Mouse (Mus musculus) c-Kit-positive CD71-positive TER-119-positive erythroid progenitor cells, embryonic 14.5 days (primary cell): Measurements from ENCODE around the gene Kri1.
"Not testable (repeated sequence)": the region's sequence is repeated elsewhere in the genome, so short reads cannot be mapped to it uniquely, and the experiment has no call there.

Experiments used
- DNase-seq: peaks from one replicate; pipeline ENCODE4 v3.0.0-alpha.2; 2013; ENCODE audit warnings: low spot score

Kri1 gene

DNA sequence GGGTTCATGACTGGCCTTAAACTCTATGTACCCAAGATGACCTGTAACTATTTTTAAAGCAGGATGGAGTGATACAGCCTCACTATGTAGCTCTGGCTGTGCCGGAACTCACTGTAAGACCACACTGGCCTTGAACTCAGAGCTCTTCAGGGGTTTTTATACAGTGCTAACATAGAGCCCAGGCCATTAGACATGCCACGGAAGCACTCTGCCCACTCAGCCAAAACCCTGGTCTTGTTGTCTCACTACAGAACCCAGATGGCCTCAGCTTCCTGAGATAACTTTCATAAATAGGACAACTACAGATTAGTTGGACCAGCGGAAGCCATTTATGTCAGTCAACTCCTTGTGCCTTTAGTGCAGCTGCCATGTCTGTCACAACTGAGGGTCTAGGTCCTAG lies 13.4 kb downstream of the Kri1 start:
- no peak for DNase-seq

DNA sequence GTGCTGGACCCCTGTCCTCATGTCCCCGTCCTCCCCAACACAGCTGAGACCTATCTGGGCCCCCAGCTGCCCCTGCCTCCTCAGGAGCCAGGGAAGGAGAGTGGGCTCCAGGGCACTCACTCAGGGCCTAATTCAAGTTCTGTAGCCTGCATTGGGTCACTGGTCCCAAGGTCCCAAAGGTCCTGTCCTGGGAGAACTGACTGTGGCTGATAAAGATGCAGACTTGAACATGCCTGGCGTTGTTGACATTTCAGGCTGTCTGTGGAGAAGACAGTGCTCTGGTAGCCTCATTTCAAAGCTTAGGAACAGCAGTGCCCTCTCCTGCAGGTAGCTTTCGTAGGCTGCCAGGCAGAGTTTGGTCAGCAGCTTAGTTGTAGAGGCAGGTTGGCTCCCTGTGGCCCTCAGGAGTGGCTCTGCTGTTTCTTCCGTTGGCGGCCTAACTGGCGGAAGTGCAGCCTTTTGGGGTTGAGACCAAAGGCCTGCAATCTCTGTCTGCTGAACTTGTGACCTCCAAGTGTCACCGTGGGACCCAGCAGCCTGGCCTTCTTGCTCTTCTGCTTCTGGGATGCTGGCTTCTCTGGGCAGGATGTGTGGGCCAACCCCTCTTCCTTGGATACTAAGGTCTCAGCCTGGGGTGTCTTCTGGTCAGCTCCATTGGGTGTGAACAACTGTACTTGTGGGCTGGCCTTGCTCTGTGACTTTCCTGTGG lies 14.1 kb downstream of the Kri1 start:
- DNase-seq: no peak

DNA sequence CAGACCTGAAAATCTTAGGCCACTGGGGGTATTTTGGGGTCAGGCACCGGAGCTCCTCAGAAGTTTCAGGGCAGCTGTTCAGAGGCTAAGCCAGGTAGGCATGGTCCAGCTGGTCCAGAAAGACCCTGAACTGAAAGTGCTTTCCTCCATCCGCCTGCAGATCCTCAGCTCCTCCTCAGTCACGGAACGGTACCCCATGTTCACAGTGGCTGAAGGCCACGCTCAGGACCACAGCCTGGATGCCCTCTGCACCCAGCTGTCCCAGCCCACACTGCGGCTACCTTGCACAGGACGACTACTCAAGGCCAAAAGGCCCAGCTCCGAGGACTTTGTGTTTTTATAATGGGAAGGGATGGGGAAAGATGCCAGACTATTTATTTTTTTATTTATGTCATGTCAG lies 14.7 kb downstream of the Kri1 start:
- no peak for DNase-seq

DNA sequence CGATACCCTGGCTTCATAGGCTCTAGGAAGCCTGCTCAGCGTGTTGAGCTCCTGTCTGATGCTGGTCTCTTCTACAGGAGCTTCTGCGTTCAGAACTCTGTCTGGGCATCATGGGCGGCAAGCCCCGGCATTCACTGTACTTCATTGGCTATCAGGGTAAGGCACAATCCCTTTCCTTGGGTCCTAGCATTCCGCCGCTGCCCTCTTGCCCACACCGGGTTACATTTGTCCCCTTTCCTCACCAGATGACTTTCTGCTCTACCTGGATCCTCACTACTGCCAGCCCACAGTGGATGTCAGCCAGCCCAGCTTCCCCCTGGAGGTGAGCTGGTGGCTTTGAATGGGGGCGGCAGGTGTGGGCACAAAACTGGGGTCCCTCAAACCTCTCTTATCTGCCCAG lies 15.4 kb downstream of the Kri1 start:
- no peak for DNase-seq

DNA sequence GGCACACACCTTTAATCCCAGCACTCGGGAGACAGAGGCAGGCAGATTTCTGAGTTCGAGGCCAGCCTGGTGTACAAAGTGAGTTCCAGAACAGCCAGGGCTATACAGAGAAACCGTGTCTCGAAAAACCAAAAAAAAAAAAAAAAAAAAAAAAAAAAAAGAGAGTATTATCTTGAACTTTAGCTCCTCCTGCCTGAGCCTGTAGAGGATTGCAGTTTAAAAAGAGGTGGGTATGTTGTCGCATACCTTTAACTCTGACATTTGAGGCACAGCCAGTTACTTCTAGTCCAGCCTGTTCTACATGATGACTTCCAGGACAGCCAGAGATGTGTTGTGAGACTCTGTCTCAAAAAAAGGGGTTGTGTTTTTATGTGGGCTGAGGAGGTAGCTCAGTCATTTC lies 18.2 kb downstream of the Kri1 start:
- DNase-seq: not testable (repeated sequence)

DNA sequence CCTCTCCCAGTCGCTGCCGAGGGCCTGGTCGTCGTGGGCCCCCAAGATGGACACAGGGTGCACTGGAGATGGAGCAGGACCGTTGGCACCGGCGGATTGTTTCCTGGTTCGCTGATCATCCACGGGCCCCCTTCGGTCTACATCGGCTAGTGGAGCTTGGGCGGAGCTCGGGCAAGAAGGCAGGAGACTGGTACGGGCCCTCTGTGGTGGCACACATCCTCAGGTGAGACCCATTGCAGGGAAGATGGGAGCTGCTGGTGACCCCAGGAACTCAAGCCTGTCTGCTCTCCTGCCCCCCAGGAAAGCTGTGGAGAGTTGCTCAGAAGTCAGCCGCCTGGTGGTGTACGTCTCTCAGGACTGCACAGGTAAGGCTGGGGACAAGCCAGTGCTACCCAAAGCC lies 19.5 kb downstream of the Kri1 start:
- DNase-seq: no peak

DNA sequence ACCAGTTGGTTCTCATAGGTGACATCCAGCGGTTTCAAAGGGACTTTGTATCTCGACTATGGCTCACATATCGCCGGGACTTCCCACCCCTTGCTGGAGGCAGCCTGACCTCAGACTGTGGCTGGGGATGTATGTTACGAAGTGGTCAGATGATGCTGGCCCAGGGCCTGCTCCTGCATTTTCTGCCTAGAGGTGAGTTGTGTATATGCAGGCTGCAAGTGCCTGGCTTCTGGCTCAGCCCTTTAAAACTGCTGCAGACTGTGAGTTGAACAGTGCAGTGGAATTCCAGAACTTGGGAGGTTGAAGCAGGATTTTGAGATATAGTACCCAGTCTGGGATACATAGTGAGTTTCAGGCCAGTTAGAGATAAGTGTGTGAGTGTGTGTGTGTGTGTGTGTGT lies 20.9 kb downstream of the Kri1 start:
- DNase-seq: no peak

DNA sequence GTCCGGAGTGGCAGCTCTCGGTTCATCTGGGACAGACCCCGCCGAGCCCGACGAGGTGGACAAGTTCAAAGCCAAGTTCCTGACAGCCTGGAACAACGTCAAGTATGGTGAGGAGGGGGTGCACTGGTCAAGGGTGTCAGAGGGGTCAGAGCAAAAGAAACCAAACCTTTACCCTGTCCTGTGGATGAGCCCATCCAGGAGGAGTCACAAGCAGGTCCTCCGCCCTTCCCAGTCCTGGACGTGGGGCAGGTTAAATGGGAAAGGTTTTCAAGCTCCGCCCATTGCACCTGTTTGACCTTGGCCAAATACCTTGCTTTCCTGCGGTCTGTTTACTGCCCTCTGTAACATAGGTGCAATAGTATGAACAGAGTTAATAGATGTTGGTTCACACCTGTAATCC lies 22.2 kb downstream of the Kri1 start:
- DNase-seq: no peak

DNA sequence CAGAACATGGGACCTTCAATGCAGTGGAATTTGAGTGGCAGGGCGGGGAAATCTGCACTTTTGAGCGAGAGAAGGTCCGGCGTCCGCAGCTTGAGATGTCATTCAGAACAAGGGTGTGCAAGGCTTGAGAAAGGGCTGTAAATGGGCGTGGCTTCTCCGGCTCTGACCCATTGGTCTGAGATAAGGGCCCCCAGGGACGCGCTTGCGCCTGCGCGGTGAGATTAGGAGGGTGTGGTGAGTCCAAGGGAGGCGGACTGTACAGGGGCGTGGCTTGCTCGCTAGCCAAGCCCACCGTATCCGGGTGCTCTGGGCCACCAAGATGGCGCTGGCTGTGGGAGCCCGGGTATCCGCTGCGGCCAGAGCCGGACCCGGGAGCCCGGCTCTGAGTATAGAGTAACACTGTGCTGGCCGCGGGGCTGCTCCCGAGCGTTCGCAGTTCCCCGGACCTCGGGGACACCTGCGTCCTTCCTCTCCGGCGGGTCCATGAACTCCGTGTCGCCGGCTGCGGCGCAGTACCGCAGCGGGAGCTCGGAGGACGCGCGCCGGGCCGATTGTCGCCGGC lies 22.7 kb downstream of the Kri1 start, which contains the start of gene Atg4d:
Gene Atg4d, plus strand, starts transcription at position 294 of the 562 bp plus-strand sequence.
- DNase-seq: peak; percentile 99

DNA sequence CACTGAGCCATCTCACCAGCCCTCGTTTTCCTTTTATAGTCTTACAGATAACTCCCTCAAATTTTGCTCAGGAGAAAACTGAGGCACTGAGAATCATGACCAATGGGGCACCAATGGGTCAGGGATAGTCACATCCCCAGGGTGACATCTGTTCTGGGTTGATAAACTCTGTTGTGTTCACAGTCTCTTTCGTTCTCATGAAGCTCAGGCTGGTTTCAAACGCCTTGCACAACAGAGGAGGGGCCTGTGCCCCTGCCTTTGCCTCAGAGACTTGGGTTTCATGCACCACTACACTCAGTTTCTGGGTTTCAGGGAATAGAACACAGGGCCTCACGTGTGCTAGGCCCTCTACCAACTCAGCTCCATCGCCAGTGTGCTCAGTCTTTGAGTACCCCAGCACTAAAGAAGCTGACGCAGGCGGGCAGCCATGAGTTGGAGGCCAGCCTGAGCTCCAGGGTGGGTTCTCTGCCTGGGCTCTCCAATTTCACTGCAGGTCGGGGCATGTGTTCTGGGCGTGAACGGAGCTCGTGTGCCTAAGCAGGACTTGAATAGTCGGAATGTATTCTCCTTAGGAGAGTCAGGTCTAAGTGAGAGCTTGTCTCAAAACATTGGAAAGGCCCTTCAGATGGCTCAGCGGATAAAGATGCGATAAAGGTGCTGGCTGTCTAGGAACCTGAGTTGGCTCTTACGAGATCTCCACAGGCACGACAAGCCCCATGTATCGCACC lies 23.3 kb downstream of the Kri1 start:
- peak; percentile 92 for DNase-seq

DNA sequence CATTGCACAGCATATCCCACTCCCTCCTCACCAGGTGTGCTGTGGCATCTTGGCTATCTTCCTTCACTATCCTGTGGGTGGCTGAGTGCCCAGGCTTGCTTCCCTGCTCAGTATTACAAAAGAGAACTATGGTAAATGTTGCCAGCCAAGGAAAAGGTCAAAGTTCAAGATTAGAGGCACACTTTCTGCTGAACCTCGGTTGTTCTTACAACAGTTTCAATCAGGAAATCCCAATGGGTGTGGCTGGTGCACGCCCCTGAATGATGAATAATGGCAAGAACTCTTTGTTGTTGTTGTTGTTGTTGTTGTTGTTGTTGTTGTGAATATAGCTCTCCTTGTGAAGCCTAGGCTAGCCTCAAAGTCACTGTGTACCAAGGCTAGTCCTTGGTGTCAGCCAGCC lies 25.9 kb downstream of the Kri1 start:
- DNase-seq: no peak

DNA sequence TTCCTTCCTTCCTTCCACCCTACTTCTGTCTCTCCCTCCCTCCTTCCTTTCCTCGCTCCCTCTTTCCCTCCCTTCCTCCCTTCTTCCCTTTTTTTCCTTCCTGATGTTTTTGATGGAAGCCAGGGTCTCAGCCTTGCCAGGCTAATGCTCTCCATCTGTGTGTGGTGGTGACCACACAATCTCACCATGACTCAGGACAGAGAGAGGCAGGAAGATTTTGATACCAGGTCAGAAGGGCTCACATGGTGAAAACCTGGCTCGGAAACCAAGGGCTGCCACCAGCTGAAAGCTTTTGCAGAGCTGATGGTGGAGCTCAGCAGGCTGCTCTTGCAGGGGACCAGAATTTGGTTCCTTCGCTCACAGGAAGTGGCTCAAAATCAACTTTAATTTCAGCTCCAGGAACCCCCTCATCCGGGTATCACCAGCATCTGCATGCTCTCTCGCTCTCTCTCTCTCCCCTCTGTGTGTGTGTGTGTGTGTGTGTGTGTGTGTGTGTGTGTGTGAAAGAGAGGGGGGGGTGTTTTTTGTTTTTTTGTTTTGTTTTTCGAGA lies 27.2 kb downstream of the Kri1 start:
- DNase-seq: no peak

DNA sequence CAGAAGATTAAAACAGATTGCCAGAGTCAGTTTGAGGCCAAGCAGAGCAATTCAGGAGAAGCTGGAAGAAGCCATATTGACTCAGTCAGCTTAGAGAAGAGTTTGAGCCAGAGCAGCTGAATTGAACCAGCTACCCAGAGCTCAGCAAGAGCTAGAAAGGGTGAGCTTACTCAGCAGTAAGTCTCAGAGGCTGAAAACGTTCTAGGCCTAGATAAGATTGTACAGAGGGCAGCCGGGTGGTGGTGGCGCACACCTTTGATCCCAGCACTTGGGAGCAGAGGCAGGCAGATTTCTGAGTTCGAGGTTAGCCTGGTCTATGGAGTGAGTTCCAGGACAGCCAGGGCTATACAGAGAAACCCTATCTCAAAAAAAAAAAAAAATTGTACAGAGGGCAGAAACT lies 31.4 kb downstream of the Kri1 start:
- DNase-seq: not testable (repeated sequence)

DNA sequence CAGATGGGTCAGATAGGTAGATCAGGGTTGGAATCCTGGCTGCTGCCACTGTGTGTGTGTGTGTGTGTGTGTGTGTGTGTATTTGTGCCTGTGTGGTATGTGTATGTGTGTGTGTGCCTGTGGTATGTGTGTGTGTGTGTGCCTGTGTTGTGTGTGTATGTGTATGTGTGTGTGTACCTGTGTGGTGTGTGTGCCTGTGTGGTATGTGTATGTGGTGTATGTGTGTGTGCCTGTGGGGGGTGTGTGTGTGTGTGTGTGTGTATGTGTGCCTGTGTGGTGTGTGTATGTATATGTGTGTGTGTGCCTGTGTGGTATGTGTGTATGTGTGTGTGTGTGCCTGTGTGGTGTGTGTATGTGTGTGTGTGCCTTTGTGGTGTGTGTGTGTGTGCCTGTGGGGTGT lies 33.1 kb downstream of the Kri1 start:
- no peak for DNase-seq

DNA sequence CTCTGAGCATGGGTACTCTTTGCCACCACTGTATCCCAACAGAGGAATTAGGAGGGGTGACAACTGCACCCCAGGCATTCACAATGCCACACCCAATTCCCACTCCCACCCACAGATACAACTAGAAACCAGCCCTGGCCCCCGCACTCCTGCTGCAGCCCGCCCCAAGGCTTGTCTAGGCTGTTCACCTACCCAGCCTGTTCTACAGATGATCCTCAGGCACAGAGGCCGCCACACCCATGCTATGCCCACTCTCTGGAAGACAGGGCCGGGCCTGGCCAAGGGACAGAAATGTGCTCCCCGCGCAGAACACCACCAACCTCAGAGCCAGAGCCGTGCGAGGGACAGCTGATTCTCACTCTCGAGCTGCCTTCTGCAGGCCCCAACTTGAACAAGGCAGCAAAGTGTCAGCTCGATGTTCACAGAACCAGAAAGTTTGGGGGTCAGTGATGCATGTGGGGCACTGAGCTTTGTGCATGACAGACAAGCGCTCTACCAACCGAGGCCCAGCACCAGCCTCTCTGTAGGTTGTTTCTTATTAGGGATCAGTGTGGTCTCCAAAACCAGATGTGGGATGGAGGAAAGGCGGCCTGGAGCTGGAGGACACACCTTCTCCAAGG lies 36.5 kb downstream of the Kri1 start:
- DNase-seq: no peak

DNA sequence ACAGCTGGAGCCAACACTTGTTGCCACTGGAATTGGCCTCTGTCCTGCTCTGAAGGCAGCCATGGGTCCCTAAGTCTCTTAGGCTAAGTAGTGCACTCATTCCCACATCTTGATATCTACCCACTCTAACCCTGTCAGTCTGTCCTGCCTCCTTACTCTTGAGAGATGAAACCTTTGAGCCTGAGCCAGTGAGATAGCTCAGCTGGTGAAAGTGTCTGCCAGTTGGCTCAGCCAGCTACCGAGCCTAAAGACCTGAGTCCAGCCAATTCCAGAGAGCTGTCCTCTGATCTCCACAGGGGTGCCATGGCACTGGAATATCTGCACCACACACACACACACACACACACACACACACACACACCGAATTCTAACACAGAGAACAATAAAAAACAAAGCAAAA lies 37.3 kb downstream of the Kri1 start:
- no peak for DNase-seq

DNA sequence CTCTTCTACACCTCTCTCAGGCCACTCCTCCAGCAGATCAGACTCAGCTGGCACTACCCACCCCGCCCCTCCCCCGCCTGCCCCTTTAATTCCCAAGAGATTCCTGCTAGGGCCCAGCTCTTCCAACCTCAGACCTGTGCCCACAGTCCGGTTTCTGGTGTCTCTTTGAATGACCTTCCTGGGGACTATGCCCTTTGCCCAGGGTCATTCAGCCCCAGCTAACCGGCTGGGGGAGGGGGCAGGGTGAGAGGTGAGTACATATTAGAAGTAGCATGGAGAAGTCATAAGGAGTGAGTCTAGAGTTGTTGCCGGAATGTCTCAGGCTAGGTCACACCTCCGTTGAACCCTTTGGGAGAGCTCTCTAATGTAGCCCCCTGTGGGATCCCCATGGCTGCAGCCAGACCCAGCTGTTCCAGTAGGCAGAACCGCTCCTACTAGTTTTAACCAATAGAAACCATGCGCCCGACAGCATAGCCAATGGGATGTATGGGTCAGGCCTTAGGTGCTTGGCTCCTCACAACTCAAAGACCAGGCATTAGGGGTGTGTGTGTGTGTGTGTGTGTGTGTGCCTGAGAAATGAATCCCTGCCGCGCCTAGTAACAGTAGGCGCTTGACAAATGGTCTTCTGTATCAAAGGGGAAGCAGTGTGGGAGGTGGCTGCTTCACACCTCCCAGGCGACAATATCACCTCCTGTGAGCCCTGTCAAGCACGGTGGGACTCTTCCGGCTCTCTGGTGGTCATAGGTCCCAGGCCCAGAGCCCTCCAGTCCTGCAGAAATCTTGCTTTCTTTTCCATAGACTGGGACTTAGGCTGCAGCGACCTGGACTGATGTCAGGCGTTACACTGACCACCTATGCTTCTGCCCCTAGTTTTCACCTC lies 37.9 kb downstream of the Kri1 start:
- DNase-seq: no peak

DNA sequence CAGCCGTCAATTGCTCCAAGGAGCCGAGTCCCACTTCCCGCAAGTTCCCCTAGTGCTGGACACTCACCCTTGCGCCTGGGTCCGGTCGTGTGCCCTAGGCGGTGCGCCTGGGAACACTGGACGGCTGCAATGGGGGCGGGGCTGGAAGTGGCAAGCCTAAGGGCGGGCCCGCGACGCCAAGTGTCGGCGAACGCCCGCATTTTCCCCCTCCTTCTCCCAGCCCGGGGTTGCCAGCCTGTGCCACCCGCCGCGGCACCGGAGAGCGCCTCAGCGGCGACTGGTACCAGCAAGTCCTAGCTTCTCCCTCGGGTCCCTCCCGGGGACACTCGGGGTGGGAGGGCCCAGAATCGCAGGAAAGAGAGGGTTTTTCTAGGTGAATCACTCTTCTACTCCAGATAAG lies 39.4 kb downstream of the Kri1 start, which contains the start of gene S1pr5:
Gene S1pr5, minus strand, starts transcription at position 118 of the 400 bp plus-strand sequence.
- no peak for DNase-seq

DNA sequence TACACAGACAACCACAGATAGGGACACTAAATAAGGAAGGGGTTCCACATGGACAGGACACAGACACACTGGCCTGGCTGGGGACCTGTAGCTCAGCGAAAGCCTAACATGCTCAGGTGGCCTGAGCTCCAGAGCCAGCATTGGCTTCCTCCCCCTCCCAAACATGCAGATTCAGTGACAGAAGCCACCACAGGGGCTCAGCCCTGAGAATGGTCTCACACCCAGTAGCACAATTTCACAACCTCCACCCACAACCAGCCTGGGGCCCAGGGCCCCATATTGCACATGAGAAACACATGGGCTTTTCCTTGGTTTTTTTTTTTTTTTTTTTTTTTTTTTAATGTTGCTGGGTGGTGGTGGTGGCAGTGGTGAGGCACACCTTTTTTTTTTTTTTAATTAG lies 41.4 kb downstream of the Kri1 start:
- DNase-seq: no peak

DNA sequence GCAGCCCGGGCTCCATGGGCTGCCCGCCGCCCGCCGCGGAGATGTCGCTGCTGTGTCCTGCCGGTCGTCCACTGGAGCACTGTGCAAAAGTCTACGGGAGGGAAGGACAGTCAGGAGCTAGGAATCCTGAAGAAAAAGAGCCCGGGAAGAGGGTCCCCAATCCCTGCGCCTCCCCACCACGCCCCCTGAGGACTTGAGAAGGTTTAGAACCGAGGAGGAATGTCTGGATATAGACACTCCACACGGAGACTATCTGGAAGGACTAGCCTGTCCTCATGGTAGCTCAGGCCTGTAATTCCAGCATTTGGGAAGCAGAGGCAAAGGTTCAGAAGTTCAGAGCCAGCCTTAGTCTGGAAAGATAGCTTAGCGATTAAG lies 42.7 kb downstream of the Kri1 start:
- DNase-seq: no peak

DNA sequence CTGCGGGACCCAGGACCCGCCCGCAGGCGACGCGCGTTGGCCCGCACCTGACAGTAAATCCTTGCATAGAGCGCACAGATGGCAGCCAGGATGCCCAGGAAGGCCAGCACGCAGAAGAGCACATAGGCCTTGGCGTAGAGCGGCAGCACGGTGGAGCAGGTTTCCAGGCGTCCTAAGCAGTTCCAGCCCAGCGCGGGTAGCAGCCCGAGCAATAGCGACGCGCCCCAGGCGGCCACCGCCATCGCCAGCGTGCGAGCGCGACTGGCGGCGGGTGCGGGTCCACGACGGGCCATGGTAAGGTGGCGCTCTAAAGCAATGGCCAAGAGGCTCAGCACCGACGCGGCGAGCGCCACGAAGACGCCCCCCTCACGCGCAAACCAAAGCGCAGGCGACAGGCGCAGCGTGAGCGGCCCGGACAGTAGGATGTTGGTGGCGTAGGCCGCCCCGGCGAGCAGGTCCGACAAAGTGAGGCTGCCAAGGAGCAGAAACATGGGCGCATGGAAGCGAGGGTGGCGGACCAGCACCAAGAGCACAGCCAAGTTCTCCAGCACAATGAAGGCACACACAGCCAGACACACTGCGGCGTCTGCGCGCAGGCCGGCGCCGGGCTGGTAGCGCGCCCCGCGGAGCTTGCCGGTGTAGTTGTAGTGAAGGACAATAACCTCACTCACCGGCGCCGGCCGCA lies 43.2 kb downstream of the Kri1 start:
- DNase-seq: no peak
